Mouse (Mus musculus): ENCODE data around the gene Bcl2. TPM values are rescaled to one million over a fixed set of nuclear protein-coding genes. Genes with fewer than 3 reads are reported as not detected.

Gene Bcl2
- polyA plus RNA-seq, 1 experiment from 2014 or later, result 16.4 TPM

- peaks cover 10% of the 10 kb centered on the region for H3K4me1 ChIP-seq (ENCODE audit: control insufficient read depth, insufficient read depth, low read depth, low read length)
- H3K9ac ChIP-seq (ENCODE audit: low read depth, low read length), result no peak overlapping the region
- H3K27ac ChIP-seq (ENCODE audit: low read depth, low read length), result peak overlapping the region; percentile 57; the same call in 1 of the 2 replicates
- no peak overlapping the region for H3K4me3 ChIP-seq (ENCODE audit: low read length)
- ATAC-seq, result peak; percentile 40; the same call in 1 of the 2 replicates
- no peaks in the 10 kb centered on the region for H3K36me3 ChIP-seq (ENCODE audit: control insufficient read depth, insufficient read depth, low read length)
- WGBS, result 40% methylated on average over 4 of the region's 4 CpGs
- peak overlapping the region; percentile 1; the same call in 1 of the 2 replicates for H3K4me2 ChIP-seq (ENCODE audit: low read length)
- H3K27me3 ChIP-seq (replicated peaks; ENCODE audit: control insufficient read depth, insufficient read depth, low read length), result no peaks in the 10 kb centered on the region
- H3K9me3 ChIP-seq (ENCODE audit: control insufficient read depth, low read length), result no peaks in the 10 kb centered on the region
Observed at GRCm38 (mm10) chr1:106603406-106603805, 110.7 kb downstream of the Bcl2 start.

GRCm38 (mm10) chr1:106602941-106603340 lies 111.1 kb downstream of the Bcl2 start:
- 0 out of 2 replicates have a peak overlapping the region, but pooled peaks have one; percentile 1 for H3K4me2 ChIP-seq (ENCODE audit: low read length)

GRCm38 (mm10) chr1:106602536-106602935 lies 111.5 kb downstream of the Bcl2 start:
- H3K36me3 ChIP-seq (ENCODE audit: control insufficient read depth, insufficient read depth, low read length), result no peaks in the 10 kb centered on the region
- H3K4me3 ChIP-seq (ENCODE audit: low read length), result no peak overlapping the region
- H3K27ac ChIP-seq (ENCODE audit: low read depth, low read length), result peak overlapping the region; percentile 7; the same call in 1 of the 2 replicates
- H3K4me1 ChIP-seq (ENCODE audit: control insufficient read depth, insufficient read depth, low read depth, low read length), result peaks cover 10% of the 10 kb centered on the region
- H3K4me2 ChIP-seq (ENCODE audit: low read length), result no peak overlapping the region
- no peaks in the 10 kb centered on the region for H3K9me3 ChIP-seq (ENCODE audit: control insufficient read depth, low read length)
- ATAC-seq, result peak; percentile 14
- 45% methylated on average over 5 of the region's 5 CpGs for WGBS
- no peak overlapping the region for H3K9ac ChIP-seq (ENCODE audit: low read depth, low read length)
- H3K27me3 ChIP-seq (replicated peaks; ENCODE audit: control insufficient read depth, insufficient read depth, low read length), result no peaks in the 10 kb centered on the region

More at GRCm38 (mm10) chr1:106602941-106603340, 111.1 kb downstream of the Bcl2 start:
- H3K36me3 ChIP-seq (ENCODE audit: control insufficient read depth, insufficient read depth, low read length), result no peaks in the 10 kb centered on the region
- no peak overlapping the region for H3K9ac ChIP-seq (ENCODE audit: low read depth, low read length)
- H3K4me1 ChIP-seq (ENCODE audit: control insufficient read depth, insufficient read depth, low read depth, low read length), result peaks cover 10% of the 10 kb centered on the region
- peak overlapping the region; percentile 57; the same call in 1 of the 2 replicates for H3K27ac ChIP-seq (ENCODE audit: low read depth, low read length)
- ATAC-seq, result peak; percentile 94
- H3K9me3 ChIP-seq (ENCODE audit: control insufficient read depth, low read length), result no peaks in the 10 kb centered on the region
- 14% methylated on average over 6 of the region's 6 CpGs for WGBS
- no peak overlapping the region for H3K4me3 ChIP-seq (ENCODE audit: low read length)
- H3K27me3 ChIP-seq (replicated peaks; ENCODE audit: control insufficient read depth, insufficient read depth, low read length), result no peaks in the 10 kb centered on the region

GRCm38 (mm10) chr1:106601247-106601646 lies 112.8 kb downstream of the Bcl2 start:
- no peak overlapping the region for H3K27ac ChIP-seq (ENCODE audit: low read depth, low read length)
- H3K4me3 ChIP-seq (ENCODE audit: low read length), result no peak overlapping the region
- 92% methylated on average over 4 of the region's 4 CpGs for WGBS
- no peak overlapping the region for H3K9ac ChIP-seq (ENCODE audit: low read depth, low read length)
- H3K4me1 ChIP-seq (ENCODE audit: control insufficient read depth, insufficient read depth, low read depth, low read length), result peaks cover 10% of the 10 kb centered on the region
- H3K4me2 ChIP-seq (ENCODE audit: low read length), result no peak overlapping the region
- ATAC-seq, result no peak
- no peaks in the 10 kb centered on the region for H3K9me3 ChIP-seq (ENCODE audit: control insufficient read depth, low read length)
- no peaks in the 10 kb centered on the region for H3K36me3 ChIP-seq (ENCODE audit: control insufficient read depth, insufficient read depth, low read length)
- no peaks in the 10 kb centered on the region for H3K27me3 ChIP-seq (replicated peaks; ENCODE audit: control insufficient read depth, insufficient read depth, low read length)

- Histone ChIP-seq H3K36me3 (ENCODE audit: control insufficient read depth, insufficient read depth, low read length) (no peaks in the 10 kb centered on the region), H3K4me3 (ENCODE audit: low read length) (no peak overlapping the region), H3K9me3 (ENCODE audit: control insufficient read depth, low read length) (no peaks in the 10 kb centered on the region), H3K4me1 (ENCODE audit: control insufficient read depth, insufficient read depth, low read depth, low read length) (peaks cover 10% of the 10 kb centered on the region), H3K27me3 (replicated peaks; ENCODE audit: control insufficient read depth, insufficient read depth, low read length) (no peaks in the 10 kb centered on the region), H3K27ac (ENCODE audit: low read depth, low read length) (no peak overlapping the region), H3K4me2 (ENCODE audit: low read length) (no peak overlapping the region), H3K9ac (ENCODE audit: low read depth, low read length) (no peak overlapping the region)
- WGBS, result 90% methylated on average over 5 of the region's 5 CpGs
- ATAC-seq, result no peak
Observed at GRCm38 (mm10) chr1:106600841-106601240, 113.2 kb downstream of the Bcl2 start.

- Histone ChIP-seq H3K4me1 (ENCODE audit: control insufficient read depth, insufficient read depth, low read depth, low read length) (peaks cover 2% of the 10 kb centered on the region; the same call in 1 of the 2 replicates), H3K27ac (ENCODE audit: low read depth, low read length) (no peak overlapping the region), H3K9me3 (ENCODE audit: control insufficient read depth, low read length) (no peaks in the 10 kb centered on the region), H3K4me3 (ENCODE audit: low read length) (no peak overlapping the region), H3K36me3 (ENCODE audit: control insufficient read depth, insufficient read depth, low read length) (no peaks in the 10 kb centered on the region), H3K9ac (ENCODE audit: low read depth, low read length) (no peak overlapping the region), H3K4me2 (ENCODE audit: low read length) (no peak overlapping the region), H3K27me3 (replicated peaks; ENCODE audit: control insufficient read depth, insufficient read depth, low read length) (no peaks in the 10 kb centered on the region)
- WGBS, result 88% methylated on average over 2 of the region's 2 CpGs
- ATAC-seq, result no peak
Observed at GRCm38 (mm10) chr1:106598292-106598583, 115.8 kb downstream of the Bcl2 start.

GRCm38 (mm10) chr1:106597575-106598291 lies 116.3 kb downstream of the Bcl2 start:
- H3K27ac ChIP-seq (ENCODE audit: low read depth, low read length), result no peak overlapping the region
- H3K27me3 ChIP-seq (replicated peaks; ENCODE audit: control insufficient read depth, insufficient read depth, low read length), result no peaks in the 10 kb centered on the region
- H3K9ac ChIP-seq (ENCODE audit: low read depth, low read length), result no peak overlapping the region
- H3K4me3 ChIP-seq (ENCODE audit: low read length), result no peak overlapping the region
- ATAC-seq, result no peak
- H3K36me3 ChIP-seq (ENCODE audit: control insufficient read depth, insufficient read depth, low read length), result no peaks in the 10 kb centered on the region
- 82% methylated on average over 5 of the region's 5 CpGs for WGBS
- no peaks in the 10 kb centered on the region for H3K9me3 ChIP-seq (ENCODE audit: control insufficient read depth, low read length)
- H3K4me1 ChIP-seq (ENCODE audit: control insufficient read depth, insufficient read depth, low read depth, low read length), result no peaks in the 10 kb centered on the region
- no peak overlapping the region for H3K4me2 ChIP-seq (ENCODE audit: low read length)

- H3K9me3 ChIP-seq (ENCODE audit: control insufficient read depth, low read length), result no peaks in the 10 kb centered on the region
- no peak for ATAC-seq
- H3K9ac ChIP-seq (ENCODE audit: low read depth, low read length), result no peak overlapping the region
- no peaks in the 10 kb centered on the region for H3K27me3 ChIP-seq (replicated peaks; ENCODE audit: control insufficient read depth, insufficient read depth, low read length)
- no peak overlapping the region for H3K27ac ChIP-seq (ENCODE audit: low read depth, low read length)
- WGBS, result 97% methylated on average over 1 of the region's 1 CpGs
- no peaks in the 10 kb centered on the region for H3K36me3 ChIP-seq (ENCODE audit: control insufficient read depth, insufficient read depth, low read length)
- H3K4me1 ChIP-seq (ENCODE audit: control insufficient read depth, insufficient read depth, low read depth, low read length), result no peaks in the 10 kb centered on the region
- H3K4me2 ChIP-seq (ENCODE audit: low read length), result no peak overlapping the region
- H3K4me3 ChIP-seq (ENCODE audit: low read length), result no peak overlapping the region
Observed at GRCm38 (mm10) chr1:106596380-106596779, 117.7 kb downstream of the Bcl2 start.

GRCm38 (mm10) chr1:106595286-106595885 lies 118.7 kb downstream of the Bcl2 start:
- WGBS, result 59% methylated on average over 6 of the region's 6 CpGs
- H3K4me3 ChIP-seq (ENCODE audit: low read length), result no peak overlapping the region
- H3K36me3 ChIP-seq (ENCODE audit: control insufficient read depth, insufficient read depth, low read length), result no peaks in the 10 kb centered on the region
- ATAC-seq, result no peak
- no peaks in the 10 kb centered on the region for H3K27me3 ChIP-seq (replicated peaks; ENCODE audit: control insufficient read depth, insufficient read depth, low read length)
- no peak overlapping the region for H3K4me2 ChIP-seq (ENCODE audit: low read length)
- no peaks in the 10 kb centered on the region for H3K4me1 ChIP-seq (ENCODE audit: control insufficient read depth, insufficient read depth, low read depth, low read length)
- H3K9ac ChIP-seq (ENCODE audit: low read depth, low read length), result no peak overlapping the region
- no peak overlapping the region for H3K27ac ChIP-seq (ENCODE audit: low read depth, low read length)
- H3K9me3 ChIP-seq (ENCODE audit: control insufficient read depth, low read length), result no peaks in the 10 kb centered on the region
